Mouse (Mus musculus) olfactory bulb, adult 2 months (tissue): ENCODE measurements around the gene Cnot11.
"Not testable (repeated sequence)": the region's sequence is repeated elsewhere in the genome, so short reads cannot be mapped to it uniquely, and the experiment has no call there.

ENCODE experiments used
- CTCF ChIP-seq: fragments of 200-500 bp; IDR thresholded peaks from 2 replicates; pipeline ENCODE4 v1.5.1; 2012; ENCODE audit warnings: low read depth, mild to moderate bottlenecking, low read length, moderate library complexity; ENCODE audit not compliant: insufficient read depth
- POLR2A ChIP-seq: fragments of 200-500 bp; IDR thresholded peaks from 2 replicates; pipeline ENCODE4 v1.6.1; 2012; ENCODE audit warnings: mild to moderate bottlenecking, low read depth, low read length, moderate library complexity; ENCODE audit not compliant: insufficient read depth

DNA sequence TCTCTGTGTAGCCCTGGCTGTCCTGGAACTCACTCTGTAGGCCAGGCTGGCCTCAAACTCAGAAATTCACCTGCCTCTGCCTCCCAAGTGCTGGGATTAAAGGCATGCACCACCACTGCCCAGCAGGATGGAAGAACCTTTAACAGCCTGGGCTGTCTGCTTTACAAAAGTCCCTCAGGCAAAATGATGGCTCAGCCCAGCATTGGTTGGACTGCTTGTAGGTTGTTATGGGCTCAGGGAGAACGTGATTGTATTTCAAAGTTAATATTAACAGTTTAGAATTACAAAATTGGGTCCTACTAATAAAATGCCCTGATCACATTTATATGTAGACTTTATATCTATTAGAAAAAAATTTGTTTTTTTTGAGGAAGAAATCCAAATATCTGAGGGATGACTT lies 56.8 kb downstream of the Cnot11 start:
- TF ChIP-seq POLR2A, CTCF: not testable (repeated sequence)
